Mouse (Mus musculus) thymus, postnatal 14 days (tissue): ENCODE results near the gene Olfr1393.
A peak's percentile ranks its signal among the peaks of the same experiment; 100 is the strongest.
"Not testable (repeated sequence)": the region's sequence is repeated elsewhere in the genome, so short reads cannot be mapped to it uniquely, and the experiment has no call there.

Source experiments
- DNase-seq: peaks from one replicate; pipeline ENCODE4 v3.0.0; 2021

The Olfr1393 gene

GRCm38 (mm10) chr11:49252048-49252447, 26.1 kb upstream of the Olfr1393 start:
- peak; percentile 57 for DNase-seq

- DNase-seq, result no peak
These were observed 25.1 kb upstream of the Olfr1393 start for GRCm38 (mm10) chr11:49253035-49253434.

DNA sequence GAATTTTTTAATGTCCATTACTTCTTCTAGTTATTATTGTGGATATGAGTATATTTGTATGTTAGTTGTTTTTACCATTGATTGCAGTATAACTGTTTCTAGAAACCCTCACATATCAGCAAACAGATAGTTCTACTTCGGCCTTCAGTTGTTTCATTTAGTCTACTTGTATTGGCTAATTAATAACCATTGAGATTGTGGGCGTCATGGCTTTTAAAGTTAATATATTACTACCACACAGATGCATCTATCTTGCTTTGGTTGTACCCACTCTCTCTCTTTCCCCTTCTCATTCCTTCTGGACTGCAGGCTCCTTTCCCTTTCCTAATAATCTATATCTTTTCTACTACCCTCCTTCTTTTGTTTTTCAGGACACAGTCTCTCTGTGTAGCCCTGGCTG, 18.8 kb upstream of the Olfr1393 start:
- DNase-seq, result no peak

- no peak for DNase-seq
These were observed 18.3 kb upstream of the Olfr1393 start for GRCm38 (mm10) chr11:49259829-49260228.

GRCm38 (mm10) chr11:49260598-49261312, 17.3 kb upstream of the Olfr1393 start:
- no peak for DNase-seq

DNA sequence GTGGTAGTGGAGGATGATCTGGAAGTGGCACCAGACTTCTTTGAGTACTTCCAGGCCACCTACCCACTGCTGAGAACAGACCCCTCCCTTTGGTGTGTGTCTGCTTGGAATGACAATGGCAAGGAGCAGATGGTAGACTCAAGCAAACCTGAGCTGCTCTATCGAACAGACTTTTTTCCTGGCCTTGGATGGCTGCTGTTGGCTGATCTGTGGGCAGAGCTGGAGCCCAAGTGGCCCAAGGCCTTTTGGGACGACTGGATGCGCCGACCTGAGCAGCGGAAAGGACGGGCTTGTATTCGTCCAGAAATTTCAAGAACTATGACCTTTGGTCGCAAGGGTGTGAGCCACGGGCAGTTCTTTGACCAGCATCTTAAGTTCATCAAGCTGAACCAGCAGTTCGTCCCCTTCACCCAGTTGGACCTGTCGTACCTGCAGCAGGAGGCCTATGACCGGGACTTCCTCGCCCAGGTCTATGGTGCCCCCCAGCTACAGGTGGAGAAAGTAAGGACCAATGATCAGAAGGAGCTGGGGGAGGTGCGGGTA, 16.7 kb upstream of the Olfr1393 start:
- no peak for DNase-seq

DNA sequence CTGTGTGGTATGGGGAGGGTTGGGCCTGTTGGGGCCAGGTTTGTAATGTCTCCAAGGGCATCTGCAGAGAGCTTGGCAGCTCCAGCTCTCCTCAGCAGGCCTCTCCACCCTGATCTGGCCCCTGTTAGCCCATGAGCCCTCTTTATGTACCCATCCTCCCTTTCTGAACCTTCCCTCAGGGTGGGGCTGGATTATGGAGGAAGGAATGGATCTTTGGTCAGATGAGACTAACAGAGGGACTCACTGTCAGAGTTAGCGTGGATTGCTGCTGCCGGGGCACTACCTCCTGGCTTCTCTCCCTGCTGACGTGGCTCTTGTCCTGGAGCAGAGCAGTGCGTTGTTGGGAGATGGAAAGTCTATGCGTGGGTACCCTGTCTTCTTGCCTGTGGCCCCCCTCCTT, 15.8 kb upstream of the Olfr1393 start:
- no peak for DNase-seq

DNA sequence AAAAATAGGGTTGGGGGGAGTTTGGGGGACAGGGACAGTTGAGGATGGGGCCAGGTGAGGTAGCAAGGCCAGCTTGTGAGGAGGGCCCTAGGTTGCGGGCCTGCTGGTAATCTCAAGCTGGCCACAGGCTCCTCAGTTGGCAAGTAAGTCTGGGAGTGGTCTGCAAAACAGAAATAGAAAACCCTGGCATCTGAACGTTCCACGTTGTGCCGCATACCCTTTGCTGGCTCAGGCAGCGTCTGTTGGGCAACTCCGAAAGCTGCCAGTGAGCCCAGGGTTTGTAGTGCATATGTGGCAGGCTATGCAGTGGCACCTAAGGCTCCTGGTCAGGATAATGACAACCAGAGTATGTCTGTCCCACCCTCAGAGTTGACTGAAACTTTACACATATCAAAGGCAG, 15.0 kb upstream of the Olfr1393 start:
- no peak for DNase-seq

DNA sequence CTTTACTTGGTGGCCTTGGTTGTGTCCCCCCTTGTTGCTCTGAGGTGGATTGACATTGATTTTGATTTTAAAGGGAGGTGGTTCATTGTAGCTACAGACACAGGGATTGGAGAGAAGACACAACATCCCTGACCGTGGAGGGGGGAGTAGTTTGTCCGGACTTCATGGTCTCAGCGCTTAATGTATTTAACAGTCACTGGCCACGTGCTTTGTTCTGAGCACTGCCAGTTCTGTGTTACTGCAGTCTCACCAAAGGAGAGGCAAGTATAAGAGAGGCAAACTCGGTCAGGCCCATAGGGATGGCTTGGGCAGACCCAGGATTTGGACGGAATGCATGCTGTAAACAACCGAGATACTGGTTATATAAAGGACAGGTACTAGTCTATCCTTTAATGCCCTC, 14.0 kb upstream of the Olfr1393 start:
- no peak for DNase-seq

GRCm38 (mm10) chr11:49264622-49265021, 13.5 kb upstream of the Olfr1393 start:
- no peak for DNase-seq

GRCm38 (mm10) chr11:49265101-49265500, 13.0 kb upstream of the Olfr1393 start:
- no peak for DNase-seq

DNA sequence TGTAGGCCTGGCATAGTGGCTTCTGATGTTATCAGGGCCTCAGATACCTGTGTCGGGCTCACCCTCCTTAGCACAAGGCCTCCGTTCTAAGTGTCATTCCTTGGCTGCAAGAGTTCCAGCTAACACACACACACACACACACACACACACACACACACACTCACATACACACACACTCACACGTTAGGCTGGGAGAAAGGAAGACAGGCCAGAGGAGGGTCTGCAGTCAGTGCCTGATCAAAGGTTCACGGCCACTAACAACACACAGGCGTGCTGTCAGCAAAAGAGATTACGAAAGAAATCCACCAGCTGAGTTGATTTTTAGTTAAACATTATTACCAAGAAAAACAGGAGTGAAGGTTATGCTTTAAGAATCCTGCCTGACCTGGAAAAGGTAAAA, 11.4 kb upstream of the Olfr1393 start:
- no peak for DNase-seq

DNA sequence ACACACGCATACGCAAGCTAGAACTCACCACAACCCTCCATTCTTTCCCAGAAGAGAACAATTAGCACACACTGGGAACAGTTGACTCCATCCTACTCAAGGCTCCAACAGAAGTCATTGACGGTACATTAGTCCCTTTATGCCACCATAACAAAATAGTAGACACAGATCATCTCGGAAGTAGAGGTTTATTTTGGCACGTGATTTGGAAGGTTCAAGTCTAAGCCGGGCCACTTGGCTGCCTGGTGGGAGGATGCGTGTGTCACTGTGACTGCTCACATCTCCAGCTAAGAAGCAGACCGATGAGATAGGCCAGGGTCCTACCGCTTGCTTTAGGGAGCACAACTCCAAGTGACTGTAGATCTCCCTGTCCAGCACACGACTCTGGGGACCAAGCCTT, 10.8 kb upstream of the Olfr1393 start:
- DNase-seq, result no peak

- DNase-seq, result no peak
These were observed 10.0 kb upstream of the Olfr1393 start for GRCm38 (mm10) chr11:49267970-49268579.

GRCm38 (mm10) chr11:49269761-49270160, 8.3 kb upstream of the Olfr1393 start:
- DNase-seq, result peak; percentile 44

GRCm38 (mm10) chr11:49270368-49270767, 7.7 kb upstream of the Olfr1393 start:
- DNase-seq, result no peak

GRCm38 (mm10) chr11:49271334-49271733, 6.8 kb upstream of the Olfr1393 start:
- DNase-seq, result peak; percentile 63

- DNase-seq, result no peak
These were observed 4.1 kb upstream of the Olfr1393 start for GRCm38 (mm10) chr11:49273834-49274519.

DNA sequence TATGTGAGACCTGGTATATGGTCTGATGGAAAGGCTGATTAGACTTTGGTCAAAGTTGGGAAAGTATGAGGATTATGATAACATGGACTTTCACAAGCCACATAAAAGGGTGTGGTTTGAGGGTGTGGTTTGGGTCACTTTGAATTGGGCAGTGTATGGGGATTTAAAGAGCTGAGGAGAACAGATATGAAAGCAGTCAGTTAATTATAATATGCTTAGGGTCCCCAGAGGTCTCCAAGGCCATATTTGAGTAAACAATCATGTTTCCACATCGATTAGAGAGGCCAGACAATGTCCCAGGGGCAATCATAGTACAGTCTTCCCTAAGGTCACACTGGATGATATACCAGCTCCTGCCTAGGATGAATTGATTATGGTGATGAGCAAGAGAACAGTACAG, 6.9 kb downstream of the Olfr1393 start, which contains the start of gene Olfr1392:
Gene Olfr1392, plus strand, starts transcription at position 301 of the 400 bp plus-strand sequence.
- not testable (repeated sequence) for DNase-seq

GRCm38 (mm10) chr11:49287251-49287650, 9.1 kb downstream of the Olfr1393 start:
- no peak for DNase-seq

GRCm38 (mm10) chr11:49292777-49293176, 14.7 kb downstream of the Olfr1393 start:
- no peak for DNase-seq

- no peak for DNase-seq
These were observed 26.3 kb downstream of the Olfr1393 start, which contains the start of gene Olfr10 for GRCm38 (mm10) chr11:49304441-49304840. Gene Olfr10 (plus strand): TSS chr11:49304741.

DNA sequence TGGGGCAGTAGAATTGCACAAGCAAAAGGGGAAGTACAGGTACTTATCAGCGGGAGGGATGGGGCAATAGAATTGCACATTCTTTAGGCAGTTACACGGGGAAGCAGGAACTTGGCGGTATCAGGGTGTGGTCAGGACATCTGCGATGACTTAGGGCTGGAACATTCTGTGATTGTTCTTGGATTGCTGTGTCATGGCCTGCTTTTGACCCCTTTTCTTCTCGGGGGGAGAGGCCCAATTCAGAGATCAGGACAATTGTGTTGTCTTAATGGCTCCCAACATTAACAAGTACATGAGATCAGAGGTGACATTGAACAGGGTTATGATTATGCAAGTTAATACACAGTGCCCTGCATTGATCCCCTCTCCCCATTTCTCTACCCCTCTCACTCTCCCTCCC, 30.4 kb downstream of the Olfr1393 start:
- DNase-seq, result not testable (repeated sequence)

GRCm38 (mm10) chr11:49322442-49322841, 44.3 kb downstream of the Olfr1393 start, which contains the start of gene Olfr1391:
Gene Olfr1391 (plus strand): TSS chr11:49322742.
- no peak for DNase-seq
